8 mouse cellular contexts compared by ENCODE assay signal in genomic region chr4:106562006-106562405, GRCm38 (mm10). TPM values are rescaled to one million over a fixed set of nuclear protein-coding genes. Genes with fewer than 3 reads are reported as not detected.
DNase-seq lines count a peak whose midpoint lies in the region; ATAC-seq lines count a peak whose summit lies in the region.

No protein-coding gene starts in this region.

- H3K36me3 ChIP-seq in heart, embryonic 10.5 days = peaks cover 39% of the 10 kb centered on the region
- peaks cover 30% of the 10 kb centered on the region for H3K36me3 ChIP-seq in forebrain, embryonic 14.5 days (ENCODE audit: control insufficient read depth, insufficient read depth, low read length)
- H3K36me3 ChIP-seq in macrophage (ENCODE audit: inconsistent target) = no peaks in the 10 kb centered on the region

- peak overlapping the region; percentile 99 for H3K4me3 ChIP-seq in heart, embryonic 10.5 days
- peak overlapping the region; percentile 91 for H3K4me3 ChIP-seq in forebrain, embryonic 14.5 days (ENCODE audit: low read depth, low read length)
- H3K4me3 ChIP-seq in macrophage (ENCODE audit: inconsistent target) = peak overlapping the region; percentile 76

- H3K9me3 ChIP-seq in heart, embryonic 10.5 days = no peaks in the 10 kb centered on the region
- H3K9me3 ChIP-seq in forebrain, embryonic 14.5 days (replicated peaks; ENCODE audit: control insufficient read depth, low read length) = no peaks in the 10 kb centered on the region

- intact Hi-C loops in heart, postnatal 25 days (cut with DNase I) = no loop called here

- no peak for ATAC-seq in forebrain, embryonic 14.5 days

- no peak for DNase-seq in heart, embryonic 10.5 days (ENCODE audit: low spot score)
- DNase-seq in heart, postnatal 25 days (ENCODE audit: low spot score) = no peak
- peak; percentile 15 for DNase-seq in CD4-positive helper T cell, adult 2 months (ENCODE audit: low read depth, low spot score)
- no peak for DNase-seq in forebrain, embryonic 14.5 days (ENCODE audit: low spot score)
- no peak for DNase-seq in adrenal gland, postnatal 4 days (ENCODE audit: low spot score in 2 of 2)
- no peak for DNase-seq in spleen, adult 12 weeks (ENCODE audit: low spot score)
- no peak for DNase-seq in left cerebral cortex, adult 9 months (ENCODE audit: low spot score in 2 of 2)

- H3K27ac ChIP-seq in heart, embryonic 10.5 days = peak overlapping the region; percentile 95
- no peak overlapping the region for H3K27ac ChIP-seq in forebrain, embryonic 14.5 days (ENCODE audit: low read depth, low read length)
- H3K27ac ChIP-seq in macrophage = peak overlapping the region; percentile 37; the same call in 1 of the 2 replicates

- H3K9ac ChIP-seq in forebrain, embryonic 14.5 days (ENCODE audit: low read length) = peak overlapping the region; percentile 84

- WGBS in heart, embryonic 10.5 days = 20% methylated on average over 6 of the region's 6 CpGs
- 12% methylated on average over 6 of the region's 6 CpGs for WGBS in forebrain, embryonic 14.5 days
- WGBS in macrophage (ENCODE audit: missing documents) = 16% methylated on average over 6 of the region's 6 CpGs

- peaks cover 32% of the 10 kb centered on the region for H3K4me1 ChIP-seq in heart, embryonic 10.5 days
- peaks cover 24% of the 10 kb centered on the region for H3K4me1 ChIP-seq in forebrain, embryonic 14.5 days (ENCODE audit: control insufficient read depth, insufficient read depth, low read length)

- H3K4me2 ChIP-seq in forebrain, embryonic 14.5 days (ENCODE audit: low read length) = peak overlapping the region; percentile 73

- no peaks in the 10 kb centered on the region for H3K27me3 ChIP-seq in heart, embryonic 10.5 days (ENCODE audit: insufficient read depth, poor library complexity, severe bottlenecking)
- H3K27me3 ChIP-seq in forebrain, embryonic 14.5 days (replicated peaks; ENCODE audit: control insufficient read depth, insufficient read depth, low read length) = no peaks in the 10 kb centered on the region

- no peaks in the 10 kb centered on the region; the same call in 1 of the 2 replicates for H3K79me2 ChIP-seq in macrophage (ENCODE audit: inconsistent target)

RNA-seq across cellular contexts. Expression of gene Dhcr24, which starts 1.2 kb away (rescaled TPM):
- 6.1 and 9.7 TPM in 2 replicates for polyA plus RNA-seq in heart, embryonic 10.5 days (2016; fragmentation: Nextera tagmentation; extraction: Ambion mirVana)
- 1 to 10 TPM; 2.4 TPM for total RNA-seq in heart, postnatal 25 days (2021)
- polyA plus RNA-seq in forebrain, embryonic 14.5 days (2014; fragmentation: Nextera tagmentation; extraction: Ambion mirVana) = 16.4 and 16.6 TPM in 2 replicates
- total RNA-seq in macrophage (2018; cell fraction: chromatin; rRNA removed) = 1 to 10 TPM in 24 of 26 experiments, under 1 TPM in 2; 0.66 to 7.6 (median 2.0) TPM
- total RNA-seq in macrophage (2018; cell fraction: cytosol; rRNA removed) = 10 to 100 TPM; 10.7 to 51.9 (median 22.2) TPM
- 10 to 100 TPM in 22 of 26 experiments, 1 to 10 TPM in 4; 4.2 to 88.9 (median 14.0) TPM for total RNA-seq in macrophage (2018; cell fraction: nucleus; rRNA removed)
- polyA plus RNA-seq in macrophage (2018) = 8.3 to 57.3 TPM (median 30.5 TPM) in 3 replicates
- 10 to 100 TPM; 51.2 to 70.5 TPM for total RNA-seq in adrenal gland, postnatal 4 days (2021)

RNA-seq across cellular contexts. Expression of gene Lexm, which starts 55.0 kb away (rescaled TPM):
- polyA plus RNA-seq in heart, embryonic 10.5 days (2016; fragmentation: Nextera tagmentation; extraction: Ambion mirVana) = 0.80 TPM in 1 of 2 replicates, not detected in the other
- not detected for total RNA-seq in heart, postnatal 25 days (2021)
- polyA plus RNA-seq in forebrain, embryonic 14.5 days (2014; fragmentation: Nextera tagmentation; extraction: Ambion mirVana) = not detected in 2 replicates
- total RNA-seq in macrophage (2018; cell fraction: chromatin; rRNA removed) = not detected
- not detected for total RNA-seq in macrophage (2018; cell fraction: cytosol; rRNA removed)
- not detected for total RNA-seq in macrophage (2018; cell fraction: nucleus; rRNA removed)
- polyA plus RNA-seq in macrophage (2018) = not detected in 3 replicates
- total RNA-seq in adrenal gland, postnatal 4 days (2021) = under 1 TPM in 1 of 2 experiments, not detected in 1; 0.20 TPM
